Mouse (Mus musculus) kidney, postnatal 4 days (tissue): ENCODE measurements around the gene Spata31d1a.
"Not testable (repeated sequence)": the region's sequence is repeated elsewhere in the genome, so short reads cannot be mapped to it uniquely, and the experiment has no call there.

Experiments
- DNase-seq, 2 experiments: peaks; one replicate each; pipeline ENCODE4 v3.0.0; 2021; ENCODE audit warnings: mixed read lengths in 2 of 2

Spata31d1a gene

DNA sequence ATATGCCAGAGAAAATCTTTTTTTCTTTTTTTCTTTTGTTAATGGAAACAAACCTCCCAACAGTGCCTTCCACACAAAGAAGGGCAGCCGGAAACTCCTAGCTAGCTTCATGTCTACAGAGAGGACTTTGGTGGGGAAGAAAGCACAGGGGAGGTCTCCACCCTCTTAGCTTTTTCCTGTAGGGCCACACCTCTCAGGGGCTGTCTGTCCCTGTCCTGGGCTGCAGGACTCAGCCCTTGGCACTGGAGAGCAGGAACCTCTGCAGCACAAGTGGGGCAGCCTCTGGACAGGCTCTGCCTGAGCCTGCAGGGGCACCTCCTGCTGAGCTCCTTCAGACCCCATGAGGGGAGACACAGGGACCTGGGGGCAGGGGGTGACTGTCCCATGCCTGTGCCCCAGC, 10.0 kb downstream of the Spata31d1a start:
- not testable (repeated sequence) for DNase-seq

DNA sequence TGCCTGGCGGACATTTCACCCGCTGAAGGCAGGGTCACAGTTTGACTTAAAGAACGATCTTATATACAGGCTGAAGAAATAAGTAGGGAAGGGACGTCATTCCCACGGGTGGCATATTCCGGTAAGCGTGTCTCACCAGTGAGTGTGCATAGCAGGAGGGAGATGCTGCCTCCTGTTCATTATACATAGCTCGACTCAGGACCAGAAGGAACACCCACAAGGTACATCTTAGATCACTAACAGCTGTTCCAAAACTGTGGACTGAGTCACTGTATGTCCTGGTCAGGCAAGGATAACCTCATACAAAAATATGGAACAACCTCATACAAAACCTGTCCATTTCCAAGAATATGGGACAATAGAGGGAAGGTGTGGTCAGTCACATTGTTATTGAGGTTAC, 11.0 kb downstream of the Spata31d1a start:
- no peak for DNase-seq

DNA sequence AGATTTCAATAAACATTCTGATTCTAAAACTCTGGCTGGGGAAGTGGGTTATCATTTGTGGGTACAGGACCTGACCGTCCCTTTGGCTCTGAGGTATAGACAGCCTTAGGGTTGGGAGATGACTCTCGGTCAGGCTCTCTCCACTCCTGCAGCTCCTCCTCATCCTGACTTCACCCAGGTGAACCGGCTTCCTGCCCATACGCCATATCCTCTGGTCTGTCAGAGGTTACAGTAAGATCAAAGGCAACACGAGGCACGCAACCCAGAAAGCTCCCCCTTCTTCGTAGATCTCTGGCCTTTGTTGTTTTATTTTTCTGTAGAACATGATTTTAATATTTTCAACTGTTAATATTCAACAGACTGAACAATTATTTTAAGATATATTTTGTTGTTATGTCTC, 14.3 kb downstream of the Spata31d1a start:
- DNase-seq = no peak

DNA sequence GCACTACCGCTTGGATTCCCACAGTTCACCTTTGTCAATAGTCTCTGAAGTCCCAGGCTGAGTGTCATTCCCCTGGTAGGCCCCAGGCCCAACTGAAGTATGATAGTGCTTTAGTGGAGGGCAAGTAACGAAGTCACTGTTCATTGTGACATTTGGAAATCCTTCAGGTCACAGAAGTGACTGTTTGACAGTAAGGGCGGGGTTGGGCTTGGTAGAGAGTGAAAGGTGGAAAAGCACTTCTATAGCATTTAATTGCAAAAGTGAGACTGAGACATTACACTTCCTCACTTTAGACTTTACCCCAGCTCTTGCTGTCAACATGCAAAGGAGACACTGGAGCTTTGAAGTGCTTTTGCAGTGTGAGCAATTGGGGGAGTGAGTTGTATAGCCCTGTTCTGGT, 16.1 kb downstream of the Spata31d1a start, which contains the start of gene 4921517D22Rik:
Gene 4921517D22Rik, minus strand, starts transcription at position 101 of the 400 bp plus-strand sequence.
- DNase-seq = no peak

DNA sequence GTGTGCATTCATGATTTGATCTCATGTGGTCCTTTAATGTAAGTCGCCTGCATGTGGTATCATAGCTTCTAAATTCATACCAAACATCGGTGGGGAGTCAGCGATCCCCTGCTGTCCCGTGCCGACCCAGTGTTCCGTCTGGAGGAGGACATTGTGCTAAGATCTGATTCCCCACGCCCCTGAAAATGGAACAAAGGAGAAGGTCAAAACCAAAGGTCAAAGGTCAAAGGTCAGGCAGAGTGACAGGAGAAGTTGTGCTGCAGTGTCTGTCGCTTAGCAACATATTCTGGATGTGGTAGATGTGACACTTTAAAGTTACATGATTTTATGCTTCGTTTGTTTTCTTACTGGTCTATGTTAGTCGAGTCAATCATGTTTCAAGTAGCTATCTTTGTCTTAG, 18.7 kb downstream of the Spata31d1a start:
- DNase-seq = no peak

DNA sequence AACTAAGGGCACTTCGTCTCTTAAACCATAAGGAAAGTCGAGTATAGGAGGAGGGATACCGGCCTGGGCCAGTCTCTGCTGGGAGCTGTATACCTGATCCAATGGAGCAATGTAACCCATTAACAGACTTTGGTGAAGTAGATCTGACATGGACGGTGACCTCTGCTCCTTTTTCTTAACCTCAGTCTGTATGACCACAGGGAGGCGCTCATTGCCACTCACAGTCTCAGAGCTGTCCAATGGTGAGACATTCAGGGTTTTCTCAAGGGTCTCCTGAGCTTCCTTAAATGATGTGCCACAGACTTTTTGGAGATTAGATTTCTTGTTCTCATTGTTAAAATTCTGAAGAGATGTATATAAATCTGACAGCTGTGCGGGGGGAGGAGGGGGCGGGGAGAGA, 19.6 kb downstream of the Spata31d1a start:
- DNase-seq = no peak

DNA sequence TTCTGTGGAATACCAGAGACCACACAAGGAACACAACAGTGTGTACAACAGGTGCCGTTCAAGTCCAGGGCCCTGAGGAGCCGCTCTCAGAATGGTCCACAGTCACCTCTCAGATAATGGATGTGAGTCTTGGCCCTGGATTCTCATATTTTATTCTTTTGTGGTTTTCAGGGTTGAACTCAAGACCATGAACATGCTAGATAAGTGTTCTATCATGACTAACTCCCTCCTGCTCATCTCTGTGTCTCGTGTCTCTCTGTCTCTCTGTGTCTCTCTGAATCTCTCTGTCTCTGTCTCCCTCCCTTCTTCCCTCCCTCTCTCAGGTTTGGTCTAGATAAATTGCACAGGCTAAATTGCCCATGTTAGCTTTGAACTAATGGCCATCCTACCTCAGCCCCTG, 20.3 kb downstream of the Spata31d1a start:
- DNase-seq = no peak

DNA sequence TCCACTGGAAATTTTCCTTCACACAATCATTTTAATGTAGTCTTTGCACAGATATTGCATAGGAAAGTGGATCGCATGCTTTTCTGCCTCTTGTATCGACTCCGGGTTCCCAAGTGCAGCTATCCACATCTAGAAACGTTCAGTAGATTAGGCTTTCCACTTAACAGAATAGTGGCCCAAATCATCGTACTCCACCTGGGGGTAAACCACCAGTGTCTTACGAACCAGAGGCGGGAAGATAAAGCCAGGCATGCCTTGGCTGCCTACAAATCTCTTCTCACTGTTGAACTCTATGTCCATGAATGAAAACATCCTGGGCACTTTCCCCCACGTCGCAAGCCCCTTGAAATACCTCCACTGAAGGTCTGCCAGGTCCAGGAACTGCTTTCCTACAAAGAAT, 20.8 kb downstream of the Spata31d1a start:
- no peak for DNase-seq

DNA sequence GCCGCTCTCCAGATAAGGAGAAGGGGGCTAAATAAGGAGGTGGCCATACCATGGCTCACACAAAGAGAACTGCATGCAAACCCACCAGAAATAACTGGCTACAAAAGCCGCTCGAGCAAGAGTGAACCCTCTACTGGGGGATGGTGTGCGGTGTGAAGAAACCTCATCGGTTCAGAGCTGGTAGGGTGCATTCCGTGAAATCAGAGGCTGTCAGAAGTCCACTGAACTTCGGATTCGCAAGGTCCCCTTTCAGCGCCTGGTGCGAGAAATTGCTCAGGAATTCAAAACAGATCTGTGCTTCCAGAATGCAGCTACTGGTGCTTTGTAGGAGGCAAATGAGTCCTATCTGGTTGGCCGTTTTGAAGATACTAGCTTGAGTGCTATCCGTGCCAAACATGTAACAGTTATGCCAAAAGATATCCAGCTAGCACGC, 21.8 kb downstream of the Spata31d1a start:
- peak; percentile 54 to 61 for DNase-seq

DNA sequence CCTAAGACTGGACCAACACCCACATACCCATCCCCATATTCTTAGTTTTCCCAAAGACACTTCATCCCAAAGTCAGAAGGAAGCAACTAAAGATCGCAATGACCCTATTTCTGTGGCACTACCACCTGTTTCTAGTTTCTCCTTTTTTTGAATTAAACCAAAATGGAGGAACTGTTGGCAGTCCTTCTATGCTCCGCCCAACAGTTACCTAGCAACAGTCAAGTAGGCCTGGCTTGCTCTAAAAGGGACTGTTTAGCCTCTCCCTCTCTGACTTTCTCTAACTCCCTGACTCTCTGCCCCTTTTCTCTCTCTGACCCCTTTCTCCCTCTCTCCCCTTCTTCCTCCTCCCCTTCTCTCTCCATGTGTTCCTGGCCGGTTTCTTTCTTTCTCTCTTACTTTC, 24.9 kb downstream of the Spata31d1a start:
- DNase-seq = no peak

DNA sequence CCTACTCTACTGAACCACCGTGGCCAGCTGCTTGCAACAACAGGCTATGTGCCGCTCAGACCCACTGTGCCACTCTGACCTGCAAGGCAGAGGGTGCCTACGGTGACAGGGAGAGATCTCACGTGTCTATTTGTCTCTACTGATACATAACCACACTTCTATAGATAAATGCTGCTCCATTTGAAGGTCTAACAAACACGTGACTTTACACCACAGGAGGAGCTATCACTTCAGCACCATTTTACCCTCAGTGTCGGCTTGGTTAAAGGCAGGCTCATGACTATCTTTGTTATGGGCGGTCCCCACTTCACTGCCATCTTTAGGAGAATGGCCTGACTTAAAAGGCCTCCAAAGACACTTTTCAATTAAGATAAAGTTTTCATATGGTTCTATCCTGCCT, 27.5 kb downstream of the Spata31d1a start:
- no peak for DNase-seq

DNA sequence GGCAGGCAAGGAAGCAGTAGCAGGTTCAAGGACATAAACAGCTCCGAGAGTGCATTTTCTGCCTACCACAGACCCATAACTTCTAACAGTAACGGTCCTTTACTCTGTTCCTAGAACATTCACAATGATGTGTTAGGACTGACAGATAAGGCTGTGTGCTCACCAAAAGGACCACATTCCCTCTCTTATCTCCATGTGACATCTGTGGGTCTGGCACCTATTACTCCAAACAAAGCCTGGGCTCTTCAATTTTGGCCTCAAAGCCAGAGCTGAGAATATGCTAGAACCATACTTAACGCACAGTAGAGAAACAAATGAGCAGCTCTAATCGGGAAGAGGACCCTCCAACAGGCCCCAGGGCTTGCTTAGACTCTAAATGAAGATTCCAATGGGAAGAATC, 30.2 kb downstream of the Spata31d1a start:
- DNase-seq = no peak

DNA sequence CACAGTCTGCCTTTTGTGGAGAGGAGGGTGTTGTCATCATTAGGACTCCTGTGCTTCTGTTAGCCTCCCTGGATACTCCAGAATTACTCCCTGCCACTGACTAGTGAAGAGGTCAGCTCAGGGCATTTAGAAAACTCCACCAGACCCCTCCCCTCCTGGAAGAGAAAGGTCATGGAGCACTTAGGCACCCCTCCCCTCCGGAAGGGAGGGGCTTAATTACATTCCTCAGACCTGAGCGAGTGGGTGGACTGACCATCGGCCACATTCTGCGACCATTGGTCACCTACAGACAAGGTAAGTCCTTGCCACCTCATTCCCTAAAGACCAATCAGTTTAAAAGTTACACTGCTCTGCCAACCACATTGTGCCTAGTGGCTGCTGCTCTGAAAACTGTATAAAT, 30.8 kb downstream of the Spata31d1a start:
- no peak for DNase-seq

DNA sequence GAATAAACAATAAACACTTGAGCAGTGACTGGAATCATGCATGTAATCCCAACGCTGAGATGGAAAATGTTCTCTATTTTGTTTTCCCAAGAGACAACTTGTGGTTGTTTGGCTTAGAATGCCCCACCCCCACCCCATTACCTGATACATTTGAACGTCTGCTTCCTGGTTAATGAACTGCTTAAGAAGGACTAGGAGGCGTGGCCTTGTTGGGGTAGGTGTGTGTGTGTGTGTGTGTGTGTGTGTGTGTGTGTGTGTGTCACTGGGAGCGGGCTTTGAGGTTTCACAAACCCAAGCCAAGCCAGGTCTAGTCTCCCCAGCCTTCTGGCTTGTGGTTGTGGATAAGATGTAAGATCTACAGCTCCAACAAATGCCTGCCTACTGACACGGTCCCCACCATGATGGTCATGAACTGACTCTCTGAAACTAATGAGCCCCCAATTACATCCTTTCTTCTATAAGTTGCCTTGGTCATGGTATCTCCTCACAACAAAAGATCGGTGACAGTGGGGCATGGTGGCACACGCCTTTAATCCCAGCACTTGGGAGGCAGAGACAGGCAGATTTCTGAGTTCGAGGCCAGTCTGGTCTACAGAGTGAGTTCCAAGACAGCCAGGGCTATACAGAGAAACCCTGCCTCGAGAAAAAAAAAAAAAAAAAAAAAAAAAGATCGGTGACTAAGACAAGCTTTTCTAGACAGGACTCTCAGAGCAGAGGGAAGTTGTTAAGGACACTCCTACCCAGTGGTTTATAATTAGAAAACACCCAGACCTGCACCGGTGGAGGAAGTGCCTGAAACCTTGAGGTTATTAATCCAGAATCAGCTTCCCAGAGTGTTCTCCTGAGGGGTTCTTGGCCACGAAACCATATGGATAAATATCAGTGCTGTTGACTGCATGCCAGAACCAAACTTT, 33.6 kb downstream of the Spata31d1a start:
- DNase-seq = peak in 1 of 2 experiments; percentile 27

DNA sequence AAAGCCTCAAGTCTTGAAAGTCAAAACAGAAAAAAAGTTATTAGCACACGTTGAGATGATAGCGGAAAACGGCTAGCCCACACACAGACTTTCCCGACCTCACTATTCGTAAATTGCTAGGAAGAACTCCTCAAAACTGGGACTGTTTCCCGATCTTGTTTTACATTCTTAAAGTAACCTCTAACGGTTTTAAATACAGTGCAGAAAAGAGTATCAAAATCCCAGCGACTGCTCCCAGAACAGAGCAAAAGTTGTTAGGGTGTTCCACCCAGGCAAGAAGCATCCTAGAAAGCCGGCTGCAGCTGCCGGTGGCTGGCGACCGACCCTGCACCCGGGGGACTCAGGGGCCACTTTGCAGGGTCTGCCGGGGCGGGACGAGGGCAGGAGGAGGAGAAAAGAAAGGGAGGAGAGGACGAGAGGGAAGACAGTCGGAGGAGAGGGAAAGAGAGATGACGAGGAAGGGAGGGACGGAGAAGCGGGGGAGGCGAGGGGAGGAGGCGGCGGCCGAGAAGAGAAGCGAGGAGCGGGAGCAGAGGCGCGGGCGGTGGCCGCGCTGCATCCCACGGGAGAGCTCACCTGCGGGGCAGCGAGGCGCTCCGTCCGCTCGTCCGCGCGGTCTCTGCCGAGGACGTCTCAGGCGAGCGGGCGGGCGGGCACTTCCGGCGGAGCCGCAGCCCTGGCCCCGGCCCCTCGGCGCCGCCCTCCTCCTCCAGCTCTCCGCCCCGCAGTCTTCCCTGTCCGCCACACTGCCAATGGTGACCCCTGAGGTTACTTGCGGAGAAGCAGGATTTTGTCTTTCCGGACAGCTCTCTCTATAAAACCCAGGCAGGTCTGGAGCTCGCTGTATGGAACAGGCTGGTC, 34.7 kb downstream of the Spata31d1a start, which contains the start of gene Golm1:
Gene Golm1, minus strand, starts transcription at position 661 of the 861 bp plus-strand sequence.
- DNase-seq = peak; percentile 76 to 83

DNA sequence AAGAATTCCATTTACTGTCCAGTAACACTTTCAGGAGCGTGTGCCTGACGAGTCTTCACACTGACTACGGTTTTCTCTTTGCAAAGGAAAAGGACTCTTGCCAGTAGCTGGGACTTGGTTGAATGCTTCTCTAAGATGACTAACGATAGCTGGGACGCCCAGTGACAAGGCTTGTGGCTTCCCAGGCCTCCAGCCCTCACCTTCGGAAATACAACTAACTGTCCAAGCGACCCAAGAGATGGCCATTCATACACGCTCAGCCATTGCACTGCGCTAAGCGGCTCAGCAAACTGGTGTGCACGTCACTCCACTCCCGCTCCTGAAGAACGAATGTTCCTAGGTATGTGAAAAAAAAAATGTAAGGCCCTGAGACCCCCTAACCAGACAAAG, 35.4 kb downstream of the Spata31d1a start:
- DNase-seq = peak; percentile 30 to 48

DNA sequence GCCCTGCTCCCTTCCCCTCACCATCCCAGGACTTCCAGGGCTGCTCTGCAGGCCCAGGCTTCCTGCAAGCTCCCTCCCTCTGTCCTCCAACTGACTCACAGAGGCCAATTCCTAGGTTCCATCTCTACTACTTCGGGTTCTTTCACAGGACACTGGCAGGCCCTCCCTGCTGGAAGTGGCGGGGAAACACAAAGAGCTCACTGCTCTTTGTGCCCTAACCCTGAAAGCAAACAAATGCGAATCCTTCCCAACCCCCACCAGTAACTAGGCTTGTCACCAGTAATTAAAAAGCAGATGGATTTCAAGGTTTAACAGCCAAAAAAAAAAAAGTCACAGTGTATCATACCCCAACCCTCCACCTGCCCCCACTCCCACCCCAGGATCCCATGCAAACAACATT, 35.9 kb downstream of the Spata31d1a start:
- no peak for DNase-seq

DNA sequence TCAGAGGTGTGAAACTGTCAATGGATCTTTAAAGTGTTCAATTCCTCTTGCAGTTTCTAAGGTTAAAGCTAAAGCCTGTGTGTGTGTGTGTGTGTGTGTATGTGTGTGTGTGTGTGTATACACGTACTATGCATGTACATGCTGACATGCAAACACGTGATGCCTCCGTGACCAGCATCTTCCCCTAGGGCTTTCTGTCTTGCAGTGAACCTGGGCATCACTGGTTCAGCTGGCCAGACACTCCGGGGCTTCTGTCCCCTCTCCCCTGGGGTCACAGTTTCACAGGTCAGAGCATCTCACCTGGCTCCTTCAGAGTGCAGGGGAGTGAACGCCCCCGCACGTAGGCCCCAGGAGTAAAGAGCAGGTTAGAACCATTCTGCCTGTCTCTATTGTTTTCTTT, 36.5 kb downstream of the Spata31d1a start:
- no peak for DNase-seq

DNA sequence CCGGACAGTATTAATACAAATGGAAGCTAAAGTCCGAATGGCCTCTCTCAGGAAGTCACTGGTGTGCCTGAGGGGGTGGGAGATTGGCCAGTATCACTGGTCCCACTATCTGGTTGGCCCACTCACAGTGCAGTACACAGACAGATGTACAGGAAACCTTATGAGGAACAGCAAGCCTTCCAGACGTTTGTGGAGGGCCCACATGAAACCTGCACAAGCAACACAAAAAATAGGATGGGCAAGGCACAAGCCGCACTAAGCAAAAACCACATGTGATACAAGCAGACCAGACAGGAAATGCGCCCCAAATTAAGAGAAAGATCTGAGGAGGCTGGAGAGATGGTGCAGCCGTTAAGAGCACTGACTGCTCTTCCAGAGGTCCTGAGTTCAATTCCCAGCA, 37.9 kb downstream of the Spata31d1a start:
- DNase-seq = no peak

DNA sequence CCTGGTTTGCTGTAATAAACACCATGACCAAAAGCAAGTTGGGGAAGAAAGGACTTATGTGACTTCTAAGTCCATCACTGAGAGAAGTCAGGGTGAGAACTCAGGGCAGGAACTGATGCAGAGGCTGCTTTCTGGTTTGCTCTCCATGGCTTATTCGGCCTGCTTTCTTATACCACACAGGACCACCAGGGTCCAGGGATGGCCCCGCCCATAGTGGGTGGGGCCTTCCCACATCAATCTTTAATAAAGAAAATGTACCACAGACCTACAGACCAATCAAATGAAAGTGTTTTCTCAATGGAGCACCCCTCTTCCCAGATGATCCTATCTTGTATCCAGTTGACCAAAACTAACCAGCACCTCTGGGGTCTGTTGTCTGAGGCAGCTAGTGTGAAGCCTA, 38.6 kb downstream of the Spata31d1a start:
- DNase-seq = no peak

DNA sequence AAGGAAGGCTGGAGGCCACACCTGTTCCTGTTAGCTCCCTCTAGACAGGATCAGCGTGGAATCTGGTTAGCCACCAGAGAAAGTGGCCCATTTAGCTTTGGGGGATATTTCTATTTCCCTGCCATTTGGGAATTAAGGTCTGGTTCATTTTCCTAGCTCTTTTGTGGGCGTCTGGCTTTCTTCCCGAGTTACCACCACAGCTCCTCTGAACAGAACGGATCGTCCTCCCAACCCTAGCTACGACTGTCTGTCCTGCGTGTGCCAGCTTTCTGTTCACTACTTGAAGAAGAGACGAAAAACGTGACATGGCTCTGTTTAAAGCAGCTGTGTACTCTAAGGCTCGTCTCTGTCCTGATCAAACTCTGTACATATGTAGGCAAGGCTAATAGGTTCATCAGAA, 40.2 kb downstream of the Spata31d1a start:
- no peak for DNase-seq

DNA sequence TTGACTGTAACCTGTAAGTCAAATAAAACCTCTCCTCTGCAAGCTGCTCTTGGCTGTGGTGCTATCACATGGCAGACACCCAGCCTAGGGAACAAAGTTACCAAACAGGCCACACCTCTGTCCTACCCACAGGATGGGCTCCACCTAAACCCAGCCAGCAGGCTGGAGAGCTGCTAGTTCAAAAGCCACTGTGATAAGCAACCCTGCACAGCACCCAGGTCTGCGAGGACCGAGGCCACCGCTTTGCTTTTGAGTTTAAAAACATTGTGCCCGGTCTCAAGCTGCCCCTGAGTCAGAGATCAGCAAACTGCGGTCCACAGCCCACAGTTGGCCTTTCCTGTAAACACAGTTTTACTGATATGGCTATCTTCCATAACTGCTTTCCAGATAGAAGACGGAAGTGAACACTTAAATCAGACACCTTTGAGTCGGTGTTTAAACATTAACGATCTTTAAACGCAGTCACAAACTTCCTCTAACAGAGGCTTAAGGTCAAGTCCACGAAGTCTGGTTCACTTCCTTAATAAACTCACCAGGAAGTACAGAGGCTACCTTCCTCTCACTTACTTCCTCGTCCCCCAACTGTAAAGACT, 41.5 kb downstream of the Spata31d1a start:
- no peak for DNase-seq

DNA sequence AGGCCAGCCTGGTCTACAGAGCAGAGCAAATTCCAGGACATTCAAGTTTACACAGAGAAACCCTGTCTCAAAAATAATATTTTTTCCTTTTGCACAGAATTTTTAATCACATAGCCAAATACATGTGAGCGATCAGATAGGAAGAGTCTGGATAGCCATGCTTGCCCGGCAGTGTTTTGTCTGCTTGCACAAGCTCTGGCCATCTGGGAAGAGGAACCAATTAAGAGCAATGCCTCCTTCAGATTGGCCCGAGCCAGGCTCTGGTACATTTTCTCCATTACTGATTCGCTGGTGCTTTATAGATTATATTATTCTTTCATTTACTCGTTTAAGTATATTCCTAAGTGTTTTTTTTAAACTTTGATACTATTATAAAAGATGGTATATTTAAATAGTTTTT, 42.4 kb downstream of the Spata31d1a start:
- no peak for DNase-seq
